Mouse (Mus musculus) intestine, embryonic 15.5 days (tissue): ENCODE results near the gene Paip2b. TPM values are rescaled to one million over a fixed set of nuclear protein-coding genes. Genes with fewer than 3 reads are reported as not detected.
A peak's percentile ranks its signal among the peaks of the same experiment; 100 is the strongest.
"Not testable (repeated sequence)": the region's sequence is repeated elsewhere in the genome, so short reads cannot be mapped to it uniquely, and the experiment has no call there.

ENCODE experiments used
- ATAC-seq: fragments of 200-750 bp; cut with Nextera tagmentation; 2 replicates; pipeline ENCODE4 v1.8.0; 2017; ENCODE audit warnings: moderate TSS enrichment, moderate library complexity
- H3K27ac ChIP-seq: fragments of 300-500 bp; sonication (generic); 2 replicates; pipeline ENCODE4 v1.5.1; 2015; ENCODE audit warnings: mild to moderate bottlenecking, inconsistent platforms
- H3K27me3 ChIP-seq: fragments of 300-500 bp; sonication (generic); replicated peaks from 2 replicates; pipeline ENCODE4 v1.6.1; 2015; ENCODE audit warnings: inconsistent platforms
- H3K36me3 ChIP-seq: fragments of 300-500 bp; sonication (generic); 2 replicates; pipeline ENCODE4 v1.6.1; 2015; ENCODE audit warnings: inconsistent platforms
- H3K4me1 ChIP-seq: fragments of 300-500 bp; sonication (generic); replicated peaks from 2 replicates; pipeline ENCODE4 v1.6.1; 2015; ENCODE audit warnings: inconsistent platforms
- H3K4me2 ChIP-seq: fragments of 300-500 bp; sonication (generic); replicated peaks from 2 replicates; pipeline ENCODE4 v1.6.1; 2015; ENCODE audit warnings: mild to moderate bottlenecking, inconsistent platforms
- H3K4me3 ChIP-seq: fragments of 300-500 bp; sonication (generic); replicated peaks from 2 replicates; pipeline ENCODE4 v1.5.1; 2015; ENCODE audit warnings: inconsistent platforms
- H3K9ac ChIP-seq: fragments of 300-500 bp; sonication (generic); 2 replicates; pipeline ENCODE4 v1.6.1; 2015; ENCODE audit warnings: inconsistent platforms
- H3K9me3 ChIP-seq: fragments of 300-500 bp; sonication (generic); 2 replicates; pipeline ENCODE4 v1.6.1; 2016; ENCODE audit warnings: inconsistent platforms
- WGBS: fragments of 180-500 bp; shearing (Covaris S2); methylation state at CpG from one replicate; pipeline ENCODE4 v1.1.7; 2015; 5-methylcytosine and 5-hydroxymethylcytosine counted together
- polyA plus RNA-seq: library from polyadenylated mRNA; unstranded; fragments of >200 nt; fragmentation: Nextera tagmentation; extraction: Ambion mirVana; gene quantifications from 2 replicates; pipeline ENCODE4 v1.2.1, GENCODE M21; 2015

Paip2b gene
- polyA plus RNA-seq, 1 experiment from 2014 or later, result 15.7 TPM

- peak; percentile 95 for ATAC-seq
- H3K4me2 ChIP-seq, result peak within 1 kb of the TSS; percentile 92
- H3K27me3 ChIP-seq, result no peaks in the 10 kb centered on the region
- H3K9me3 ChIP-seq, result no peaks in the 10 kb centered on the region
- no peaks in the 10 kb centered on the region for H3K36me3 ChIP-seq
- peaks cover 9% of the 10 kb centered on the region for H3K4me1 ChIP-seq
- peak within 1 kb of the TSS; percentile 97 for H3K27ac ChIP-seq
- peak within 1 kb of the TSS; percentile 82 for H3K4me3 ChIP-seq
- peak within 1 kb of the TSS; percentile 83 for H3K9ac ChIP-seq
- WGBS, result under 1% methylated on average over 43 of the region's 43 CpGs
These were observed 36.7 kb downstream of the Paip2b start, which contains the start of gene Nagk for GRCm38 (mm10) chr6:83794760-83795296. Gene Nagk, plus strand, starts transcription at chr6:83794982.

GRCm38 (mm10) chr6:83791251-83791890 lies 40.2 kb downstream of the Paip2b start:
- no peak overlapping the region for H3K27ac ChIP-seq
- H3K4me1 ChIP-seq, result peaks cover 4% of the 10 kb centered on the region
- no peak overlapping the region for H3K4me2 ChIP-seq
- no peaks in the 10 kb centered on the region for H3K27me3 ChIP-seq
- H3K4me3 ChIP-seq, result no peak overlapping the region
- no peaks in the 10 kb centered on the region for H3K9me3 ChIP-seq
- H3K36me3 ChIP-seq, result no peaks in the 10 kb centered on the region
- ATAC-seq, result no peak
- WGBS, result 55% methylated on average over 4 of the region's 4 CpGs
- H3K9ac ChIP-seq, result no peak overlapping the region

DNA sequence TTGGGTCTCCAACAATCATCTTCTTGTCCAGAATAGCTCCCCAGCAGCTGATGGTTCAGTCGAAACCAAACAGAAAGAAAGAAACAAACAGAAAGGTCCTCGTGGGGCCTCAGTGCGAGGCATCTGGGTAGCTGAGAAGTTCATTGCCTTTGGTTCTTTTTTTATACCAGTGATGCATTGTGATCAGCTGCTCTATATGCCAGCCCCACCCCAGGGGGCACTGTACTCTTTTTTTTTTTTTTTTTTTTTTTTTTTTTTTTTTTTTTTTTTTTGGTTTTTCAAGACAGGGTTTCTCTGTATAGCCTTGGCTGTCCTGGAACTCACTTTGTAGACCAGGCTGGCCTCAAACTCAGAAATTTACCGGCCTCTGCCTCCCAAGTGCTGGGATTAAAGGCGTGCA lies 41.0 kb downstream of the Paip2b start:
- not testable (repeated sequence) for ATAC-seq, H3K4me2 ChIP-seq, H3K27me3 ChIP-seq, H3K27ac ChIP-seq, H3K36me3 ChIP-seq, H3K4me1 ChIP-seq, H3K4me3 ChIP-seq, H3K9me3 ChIP-seq, H3K9ac ChIP-seq
- 79% methylated on average over 5 of the region's 5 CpGs for WGBS

DNA sequence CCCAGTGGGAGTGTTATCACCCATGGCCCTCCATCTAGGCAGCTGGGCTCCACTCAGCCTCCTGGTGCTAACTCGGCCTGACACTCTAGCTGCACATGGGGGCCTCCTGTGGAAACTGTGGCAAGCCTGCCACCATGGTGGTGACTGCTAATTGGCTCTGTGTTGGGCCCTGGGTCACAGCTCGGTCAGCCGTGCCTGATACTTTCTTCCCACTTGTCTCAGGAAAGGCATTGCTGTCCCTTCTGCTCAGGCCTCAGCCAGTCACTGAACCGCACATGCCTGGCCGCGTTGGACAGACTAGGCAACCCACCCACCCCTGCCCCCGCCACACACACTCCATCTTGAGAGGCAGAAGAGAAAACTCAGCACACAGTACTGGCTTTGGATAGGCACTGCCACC lies 43.0 kb downstream of the Paip2b start:
- ATAC-seq, result no peak
- no peaks in the 10 kb centered on the region for H3K36me3 ChIP-seq
- no peaks in the 10 kb centered on the region for H3K9me3 ChIP-seq
- H3K9ac ChIP-seq, result no peak overlapping the region
- H3K4me1 ChIP-seq, result no peaks in the 10 kb centered on the region
- no peak overlapping the region for H3K4me2 ChIP-seq
- no peak overlapping the region for H3K27ac ChIP-seq
- 78% methylated on average over 7 of the region's 7 CpGs for WGBS
- no peaks in the 10 kb centered on the region for H3K27me3 ChIP-seq
- H3K4me3 ChIP-seq, result no peak overlapping the region

GRCm38 (mm10) chr6:83786426-83786825 lies 45.1 kb downstream of the Paip2b start:
- no peaks in the 10 kb centered on the region for H3K4me1 ChIP-seq
- H3K27ac ChIP-seq, result no peak overlapping the region
- no peaks in the 10 kb centered on the region for H3K27me3 ChIP-seq
- ATAC-seq, result no peak
- no peak overlapping the region for H3K9ac ChIP-seq
- H3K4me2 ChIP-seq, result no peak overlapping the region
- no peak overlapping the region for H3K4me3 ChIP-seq
- H3K36me3 ChIP-seq, result no peaks in the 10 kb centered on the region
- WGBS, result 73% methylated on average over 3 of the region's 3 CpGs
- no peaks in the 10 kb centered on the region for H3K9me3 ChIP-seq

DNA sequence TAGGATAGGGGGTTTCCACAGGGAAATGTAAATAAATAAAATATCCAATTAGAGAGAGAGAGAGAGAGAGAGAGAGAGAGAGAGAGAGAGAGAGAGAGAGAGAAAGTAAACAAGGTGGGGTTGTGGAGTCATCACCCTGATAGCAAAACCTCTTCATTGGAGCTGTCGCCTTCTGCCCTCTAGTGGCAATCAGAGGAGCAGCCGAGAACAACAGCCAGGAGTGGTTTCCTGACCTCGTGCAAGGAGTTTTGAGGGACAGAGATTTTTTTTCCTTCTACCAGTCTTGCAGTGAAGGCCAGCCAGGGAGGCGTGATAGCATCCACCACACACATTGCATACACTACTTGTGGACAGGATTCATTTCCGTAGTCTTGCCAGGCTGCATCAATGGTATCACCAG lies 52.5 kb downstream of the Paip2b start:
- Histone ChIP-seq H3K27ac (no peak overlapping the region), H3K4me1 (peaks cover 9% of the 10 kb centered on the region), H3K4me2 (no peak overlapping the region), H3K36me3 (no peaks in the 10 kb centered on the region), H3K4me3 (no peak overlapping the region), H3K9me3 (no peaks in the 10 kb centered on the region), H3K27me3 (no peaks in the 10 kb centered on the region), H3K9ac (no peak overlapping the region)
- ATAC-seq, result no peak
- 11% methylated on average over 5 of the region's 5 CpGs for WGBS

- Histone ChIP-seq H3K27me3 (no peaks in the 10 kb centered on the region), H3K4me3 (no peak overlapping the region), H3K9ac (no peak overlapping the region), H3K9me3 (no peaks in the 10 kb centered on the region), H3K36me3 (0 out of 2 replicates have a peak, but pooled peaks cover 2% of the 10 kb centered on the region), H3K4me1 (peaks cover 11% of the 10 kb centered on the region), H3K27ac (no peak overlapping the region), H3K4me2 (no peak overlapping the region)
- WGBS, result 86% methylated on average over 7 of the region's 7 CpGs
- no peak for ATAC-seq
These were observed 53.2 kb downstream of the Paip2b start for GRCm38 (mm10) chr6:83778306-83778705.

- H3K4me1 ChIP-seq, result peaks cover 11% of the 10 kb centered on the region
- H3K36me3 ChIP-seq, result peaks cover 6% of the 10 kb centered on the region; the same call in 1 of the 2 replicates
- H3K9ac ChIP-seq, result peak within 1 kb of the TSS; percentile 98
- peak; percentile 95 for ATAC-seq
- under 1% methylated on average over 45 of the region's 45 CpGs for WGBS
- H3K9me3 ChIP-seq, result no peaks in the 10 kb centered on the region
- H3K4me3 ChIP-seq, result peak within 1 kb of the TSS; percentile 93
- H3K27me3 ChIP-seq, result no peaks in the 10 kb centered on the region
- H3K27ac ChIP-seq, result peak within 1 kb of the TSS; percentile 92
- H3K4me2 ChIP-seq, result peak within 1 kb of the TSS; percentile 82
These were observed 55.8 kb downstream of the Paip2b start, which contains the start of gene Tex261 for GRCm38 (mm10) chr6:83775638-83776293. Gene Tex261, minus strand, starts transcription at chr6:83775813.

- WGBS, result 1% methylated on average over 14 of the region's 14 CpGs
- H3K9ac ChIP-seq, result peak overlapping the region; percentile 98
- peak overlapping the region; percentile 82 for H3K4me2 ChIP-seq
- H3K4me3 ChIP-seq, result peak overlapping the region; percentile 93
- H3K27me3 ChIP-seq, result no peaks in the 10 kb centered on the region
- H3K9me3 ChIP-seq, result no peaks in the 10 kb centered on the region
- H3K27ac ChIP-seq, result peak overlapping the region; percentile 92
- peaks cover 11% of the 10 kb centered on the region for H3K4me1 ChIP-seq
- peaks cover 6% of the 10 kb centered on the region; the same call in 1 of the 2 replicates for H3K36me3 ChIP-seq
- ATAC-seq, result peak; percentile 57
These were observed 56.6 kb downstream of the Paip2b start for GRCm38 (mm10) chr6:83774781-83775563.

- ATAC-seq, result no peak
- peak overlapping the region; percentile 93 for H3K4me3 ChIP-seq
- 56% methylated on average over 9 of the region's 9 CpGs for WGBS
- H3K27me3 ChIP-seq, result no peaks in the 10 kb centered on the region
- peaks cover 11% of the 10 kb centered on the region for H3K4me1 ChIP-seq
- H3K9ac ChIP-seq, result no peak overlapping the region
- H3K36me3 ChIP-seq, result peaks cover 6% of the 10 kb centered on the region; the same call in 1 of the 2 replicates
- H3K4me2 ChIP-seq, result peak overlapping the region; percentile 82
- no peak overlapping the region for H3K27ac ChIP-seq
- H3K9me3 ChIP-seq, result no peaks in the 10 kb centered on the region
These were observed 57.4 kb downstream of the Paip2b start for GRCm38 (mm10) chr6:83774126-83774525.

DNA sequence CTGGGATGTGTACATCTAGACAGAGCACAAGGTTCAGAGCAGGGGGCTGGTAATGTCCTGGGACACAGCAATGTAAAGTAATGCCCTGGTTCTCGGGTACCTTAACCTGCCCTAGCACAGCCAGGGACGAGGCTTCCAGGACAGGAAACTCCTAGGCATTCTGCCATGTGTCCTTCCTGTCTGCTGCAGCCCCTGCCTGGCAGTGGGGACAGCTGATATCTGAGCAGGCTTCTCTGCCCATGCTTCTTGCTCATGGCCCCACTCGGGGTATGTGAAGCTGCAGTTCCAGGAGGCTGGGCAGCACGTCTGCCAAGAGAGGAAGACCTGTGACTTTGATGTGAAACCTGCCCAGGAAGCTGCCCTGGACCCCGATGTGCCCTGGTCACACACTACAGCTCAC lies 63.1 kb downstream of the Paip2b start:
- no peak for ATAC-seq
- Histone ChIP-seq H3K9me3 (no peaks in the 10 kb centered on the region), H3K9ac (no peak overlapping the region), H3K27me3 (no peaks in the 10 kb centered on the region), H3K27ac (no peak overlapping the region), H3K36me3 (peaks cover 4% of the 10 kb centered on the region; the same call in 1 of the 2 replicates), H3K4me2 (no peak overlapping the region), H3K4me3 (no peak overlapping the region), H3K4me1 (no peaks in the 10 kb centered on the region)
- WGBS, result 71% methylated on average over 5 of the region's 5 CpGs

DNA sequence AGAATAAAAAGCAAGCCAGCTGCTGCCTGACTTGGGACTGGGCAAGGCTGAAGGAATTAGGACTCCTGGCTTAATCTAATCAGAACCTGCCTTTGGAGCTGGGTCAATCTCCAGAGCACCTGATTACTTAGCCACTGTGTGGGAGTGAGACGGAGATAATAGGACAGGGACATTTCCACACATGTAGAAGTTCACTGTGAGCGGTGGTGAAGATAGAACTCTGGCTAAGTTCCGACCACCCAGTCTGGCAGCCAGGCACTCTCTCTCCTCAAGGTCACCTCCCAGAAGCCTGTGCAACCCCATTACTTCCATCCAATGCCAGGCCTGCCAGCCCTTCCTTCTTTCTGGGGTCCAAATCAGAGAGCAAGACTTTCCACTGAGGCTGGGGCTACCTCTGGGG lies 64.6 kb downstream of the Paip2b start:
- Histone ChIP-seq H3K4me2 (no peak overlapping the region), H3K27me3 (peaks cover 12% of the 10 kb centered on the region), H3K9ac (no peak overlapping the region), H3K4me1 (peaks cover 11% of the 10 kb centered on the region; the same call in 1 of the 2 replicates), H3K27ac (no peak overlapping the region), H3K9me3 (no peaks in the 10 kb centered on the region), H3K4me3 (no peak overlapping the region), H3K36me3 (0 out of 2 replicates have a peak, but pooled peaks cover 4% of the 10 kb centered on the region)
- no peak for ATAC-seq
- 80% methylated on average over 3 of the region's 3 CpGs for WGBS
